Mouse (Mus musculus) layer of hippocampus, postnatal 36 days (tissue): ENCODE data around the gene Pik3cb. TPM values are rescaled to one million over a fixed set of nuclear protein-coding genes. Genes with fewer than 3 reads are reported as not detected.

ENCODE experiments used
- DNase-seq, 2 experiments: peaks; one replicate each; pipeline ENCODE4 v3.0.0; 2022
- total RNA-seq, 2 experiments: library from RNA; stranded (reverse); gene quantifications; 2 replicates each; pipeline ENCODE4 v1.2.3; 2021

Gene Pik3cb
- total RNA-seq, 2 experiments from 2014 or later = 27.8 to 29.2 TPM

GRCm38 (mm10) chr9:99146855-99147735 lies 6.7 kb upstream of the Pik3cb start:
- no peak for DNase-seq

GRCm38 (mm10) chr9:99145756-99146155 lies 5.3 kb upstream of the Pik3cb start:
- no peak for DNase-seq

- no peak for DNase-seq
Observed at GRCm38 (mm10) chr9:99144416-99144989, 4.1 kb upstream of the Pik3cb start.

GRCm38 (mm10) chr9:99141618-99142017 lies 1.2 kb upstream of the Pik3cb start:
- no peak for DNase-seq

GRCm38 (mm10) chr9:99141171-99141570 lies 750 bp upstream of the Pik3cb start:
- no peak for DNase-seq

- peak in 1 of 2 experiments; percentile 52 for DNase-seq
Observed at GRCm38 (mm10) chr9:99139194-99140023, 1.0 kb downstream of the Pik3cb start.

GRCm38 (mm10) chr9:99137301-99137700 lies 3.1 kb downstream of the Pik3cb start:
- no peak for DNase-seq

GRCm38 (mm10) chr9:99131951-99132470 lies 8.4 kb downstream of the Pik3cb start:
- DNase-seq = no peak

GRCm38 (mm10) chr9:99131119-99131518 lies 9.3 kb downstream of the Pik3cb start:
- no peak for DNase-seq

GRCm38 (mm10) chr9:99127578-99127977 lies 12.8 kb downstream of the Pik3cb start:
- DNase-seq = no peak

GRCm38 (mm10) chr9:99122749-99123148 lies 17.7 kb downstream of the Pik3cb start:
- no peak for DNase-seq

- peak; percentile 27 to 54 for DNase-seq
Observed at GRCm38 (mm10) chr9:99112409-99112808, 28.0 kb downstream of the Pik3cb start.

GRCm38 (mm10) chr9:99111085-99111484 lies 29.3 kb downstream of the Pik3cb start:
- DNase-seq = no peak

- DNase-seq = no peak
Observed at GRCm38 (mm10) chr9:99110213-99110612, 30.2 kb downstream of the Pik3cb start.

- no peak for DNase-seq
Observed at GRCm38 (mm10) chr9:99109585-99109984, 30.8 kb downstream of the Pik3cb start.

- no peak for DNase-seq
Observed at GRCm38 (mm10) chr9:99104449-99104848, 36.0 kb downstream of the Pik3cb start.

GRCm38 (mm10) chr9:99103865-99104264 lies 36.6 kb downstream of the Pik3cb start:
- DNase-seq = no peak

- no peak for DNase-seq
Observed at GRCm38 (mm10) chr9:99098482-99099129, 41.8 kb downstream of the Pik3cb start.

- no peak for DNase-seq
Observed at GRCm38 (mm10) chr9:99097668-99098067, 42.8 kb downstream of the Pik3cb start.

- DNase-seq = no peak
Observed at GRCm38 (mm10) chr9:99095192-99095591, 45.2 kb downstream of the Pik3cb start.

- DNase-seq = no peak
Observed at GRCm38 (mm10) chr9:99090546-99090945, 49.9 kb downstream of the Pik3cb start.

- no peak for DNase-seq
Observed at GRCm38 (mm10) chr9:99089904-99090303, 50.5 kb downstream of the Pik3cb start.
